Mouse (Mus musculus): ENCODE measurements around the gene Ppp1r9b. TPM values are rescaled to one million over a fixed set of nuclear protein-coding genes. Genes with fewer than 3 reads are reported as not detected.

Gene Ppp1r9b
- total and polyA plus RNA-seq, 3 experiments: 22.3 to 52.0 (median 49.3) TPM

GRCm38 (mm10) chr11:94986435-94986834 is 4.4 kb upstream of the Ppp1r9b start:
- Histone ChIP-seq H3K4me1 (ENCODE audit: control insufficient read depth, insufficient read depth, low read length) (peaks cover 9% of the 10 kb centered on the region), H3K27ac (no peak overlapping the region), H3K9ac (ENCODE audit: low read depth, low read length) (no peak overlapping the region), H3K27me3 (ENCODE audit: control insufficient read depth, insufficient read depth, low read length) (no peaks in the 10 kb centered on the region), H3K79me2 (replicated peaks; ENCODE audit: control insufficient read depth, insufficient read depth, low read length) (no peaks in the 10 kb centered on the region), H3K4me3 (no peak overlapping the region), H3K36me3 (ENCODE audit: control insufficient read depth, insufficient read depth, low read length) (no peaks in the 10 kb centered on the region)
- intact Hi-C loops (cut with DNase I): no loop called here
- WGBS: 56% methylated on average over 2 of the region's 2 CpGs
- DNase-seq: no peak
- no peak for TF ChIP-seq CTCF (IDR thresholded peaks at IDR 0.05)

DNA sequence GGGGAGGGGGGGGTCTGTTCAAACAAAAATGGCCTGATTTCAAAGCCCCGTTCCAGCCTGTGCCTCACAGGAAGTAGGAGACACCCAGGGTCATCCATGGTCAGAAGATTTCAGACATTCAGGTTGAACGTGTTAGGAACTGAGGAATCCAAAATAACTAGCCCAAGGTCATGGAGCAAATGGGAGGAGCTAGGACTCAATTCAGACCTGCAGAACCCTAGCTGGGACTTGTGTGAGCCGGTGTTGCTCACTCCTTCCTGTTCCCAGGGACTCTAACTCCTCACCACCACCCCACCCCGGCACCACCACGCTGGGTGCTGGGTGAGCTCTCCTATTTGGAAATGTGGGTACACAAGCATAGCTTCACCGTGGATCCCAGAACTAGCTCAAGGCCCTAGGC is 3.5 kb upstream of the Ppp1r9b start:
- whole genome bisulfite sequencing: 33% methylated on average over 6 of the region's 6 CpGs
- TF ChIP-seq POLR2A (IDR thresholded peaks at IDR 0.05; ENCODE audit: insufficient read depth, low read depth, low read length) (no peak), CTCF (IDR thresholded peaks at IDR 0.05) (no peak), EP300 (IDR thresholded peaks at IDR 0.05; ENCODE audit: insufficient read depth, low read depth, low read length) (no peak)
- Histone ChIP-seq H3K36me3 (ENCODE audit: control insufficient read depth, insufficient read depth, low read length) (no peaks in the 10 kb centered on the region), H3K27me3 (ENCODE audit: control insufficient read depth, insufficient read depth, low read length) (no peaks in the 10 kb centered on the region), H3K4me3 (no peak overlapping the region), H3K27ac (no peak overlapping the region), H3K9ac (ENCODE audit: low read depth, low read length) (no peak overlapping the region), H3K79me2 (replicated peaks; ENCODE audit: control insufficient read depth, insufficient read depth, low read length) (peaks cover 3% of the 10 kb centered on the region), H3K4me1 (ENCODE audit: control insufficient read depth, insufficient read depth, low read length) (peaks cover 9% of the 10 kb centered on the region)
- DNase-seq: no peak
- intact Hi-C loops (cut with DNase I): no loop called here

GRCm38 (mm10) chr11:94987851-94988250 is 3.0 kb upstream of the Ppp1r9b start:
- WGBS: 74% methylated on average over 8 of the region's 8 CpGs
- H3K4me3 ChIP-seq: no peak overlapping the region
- H3K79me2 ChIP-seq (replicated peaks; ENCODE audit: control insufficient read depth, insufficient read depth, low read length): peaks cover 4% of the 10 kb centered on the region
- H3K36me3 ChIP-seq (ENCODE audit: control insufficient read depth, insufficient read depth, low read length): no peaks in the 10 kb centered on the region
- intact Hi-C loops (cut with DNase I): no loop called here
- DNase-seq: peak in 1 of 2 experiments; percentile 13
- no peak for TF ChIP-seq CTCF (IDR thresholded peaks at IDR 0.05)
- TF ChIP-seq EP300 (IDR thresholded peaks at IDR 0.05; ENCODE audit: insufficient read depth, low read depth, low read length): no peak
- no peak for TF ChIP-seq POLR2A (IDR thresholded peaks at IDR 0.05; ENCODE audit: insufficient read depth, low read depth, low read length)
- no peak overlapping the region for H3K27ac ChIP-seq
- H3K27me3 ChIP-seq (ENCODE audit: control insufficient read depth, insufficient read depth, low read length): no peaks in the 10 kb centered on the region
- H3K4me1 ChIP-seq (ENCODE audit: control insufficient read depth, insufficient read depth, low read length): peaks cover 9% of the 10 kb centered on the region
- H3K9ac ChIP-seq (ENCODE audit: low read depth, low read length): no peak overlapping the region

GRCm38 (mm10) chr11:94988780-94989561 is 1.9 kb upstream of the Ppp1r9b start:
- DNase-seq: peak; percentile 62 to 66
- Histone ChIP-seq H3K4me1 (ENCODE audit: control insufficient read depth, insufficient read depth, low read length) (peaks cover 12% of the 10 kb centered on the region), H3K36me3 (ENCODE audit: control insufficient read depth, insufficient read depth, low read length) (no peaks in the 10 kb centered on the region), H3K27ac (peak overlapping the region; percentile 97), H3K79me2 (replicated peaks; ENCODE audit: control insufficient read depth, insufficient read depth, low read length) (peaks cover 4% of the 10 kb centered on the region), H3K27me3 (ENCODE audit: control insufficient read depth, insufficient read depth, low read length) (no peaks in the 10 kb centered on the region), H3K9ac (ENCODE audit: low read depth, low read length) (peak overlapping the region; percentile 59), H3K4me3 (peak overlapping the region; percentile 96)
- intact Hi-C loops (cut with DNase I): loop anchor here (1.0 kb wide), 1 partner anchor 10 kb away; no protein-coding TSS in a partner anchor
- TF ChIP-seq EP300 (IDR thresholded peaks at IDR 0.05; ENCODE audit: insufficient read depth, low read depth, low read length): no peak
- 21% methylated on average over 10 of the region's 10 CpGs for WGBS

DNA sequence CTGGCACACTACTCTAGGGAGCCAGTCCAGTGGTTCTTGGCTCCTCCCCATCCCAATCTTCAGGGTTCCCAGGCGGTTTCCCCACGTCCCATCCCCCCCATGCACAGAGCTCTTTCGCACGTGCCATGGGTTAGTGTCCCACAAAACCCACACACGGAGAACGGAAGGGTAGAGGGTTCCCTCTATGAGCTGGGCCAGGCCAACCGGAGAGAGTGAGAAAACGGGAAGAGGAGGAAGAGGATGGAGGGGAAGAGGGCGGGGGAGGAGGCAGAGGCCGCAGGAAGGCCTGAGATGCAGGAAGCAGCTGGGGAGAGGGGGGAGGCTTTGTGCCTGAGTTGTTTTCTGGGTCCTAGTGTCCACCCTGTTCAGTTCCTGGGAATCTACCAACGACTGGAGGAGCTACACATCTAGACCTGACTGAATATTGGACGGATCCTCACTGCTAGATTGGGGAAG is 1.2 kb upstream of the Ppp1r9b start:
- Histone ChIP-seq H3K27ac (peak overlapping the region; percentile 97), H3K4me1 (ENCODE audit: control insufficient read depth, insufficient read depth, low read length) (peaks cover 15% of the 10 kb centered on the region), H3K9ac (ENCODE audit: low read depth, low read length) (peak overlapping the region; percentile 59), H3K36me3 (ENCODE audit: control insufficient read depth, insufficient read depth, low read length) (no peaks in the 10 kb centered on the region), H3K79me2 (replicated peaks; ENCODE audit: control insufficient read depth, insufficient read depth, low read length) (peaks cover 4% of the 10 kb centered on the region), H3K27me3 (ENCODE audit: control insufficient read depth, insufficient read depth, low read length) (no peaks in the 10 kb centered on the region), H3K4me3 (peak overlapping the region; percentile 96)
- TF ChIP-seq CTCF (IDR thresholded peaks at IDR 0.05) (peak; percentile 17; the same call in 1 of the 2 replicates), POLR2A (IDR thresholded peaks at IDR 0.05; ENCODE audit: insufficient read depth, low read depth, low read length) (peak; percentile 72), EP300 (IDR thresholded peaks at IDR 0.05; ENCODE audit: insufficient read depth, low read depth, low read length) (peak; percentile 98)
- intact Hi-C loops (cut with DNase I): loop anchor here (1.0 kb wide), 1 partner anchor 10 kb away; no protein-coding TSS in a partner anchor
- under 1% methylated on average over 12 of the region's 12 CpGs for WGBS
- DNase-seq: peak; percentile 80 to 87

GRCm38 (mm10) chr11:94990102-94990748 is 610 bp upstream of the Ppp1r9b start:
- Histone ChIP-seq H3K9ac (ENCODE audit: low read depth, low read length) (peak overlapping the region; percentile 70), H3K36me3 (ENCODE audit: control insufficient read depth, insufficient read depth, low read length) (no peaks in the 10 kb centered on the region), H3K27me3 (ENCODE audit: control insufficient read depth, insufficient read depth, low read length) (no peaks in the 10 kb centered on the region), H3K79me2 (replicated peaks; ENCODE audit: control insufficient read depth, insufficient read depth, low read length) (peaks cover 7% of the 10 kb centered on the region), H3K4me3 (peak overlapping the region; percentile 96), H3K27ac (peak overlapping the region; percentile 97), H3K4me1 (ENCODE audit: control insufficient read depth, insufficient read depth, low read length) (peaks cover 22% of the 10 kb centered on the region)
- no peak for DNase-seq
- 33% methylated on average over 6 of the region's 6 CpGs for WGBS
- intact Hi-C loops (cut with DNase I): no loop called here
- TF ChIP-seq POLR2A (IDR thresholded peaks at IDR 0.05; ENCODE audit: insufficient read depth, low read depth, low read length) (no peak), EP300 (IDR thresholded peaks at IDR 0.05; ENCODE audit: insufficient read depth, low read depth, low read length) (no peak), CTCF (IDR thresholded peaks at IDR 0.05) (no peak)

All from heart, adult 2 months (tissue).